Mouse (Mus musculus): ENCODE results near the gene Evc2. TPM values are rescaled to one million over a fixed set of nuclear protein-coding genes. Genes with fewer than 3 reads are reported as not detected.

Gene Evc2
- 1 to 10 TPM; 8.8 to 9.9 TPM for total RNA-seq (2021)
- long read RNA-seq, experiment 1, full-length matches to known transcripts, result 3 of 16 reads
- long read RNA-seq, experiment 1, partial matches to known transcripts, result 3 of 16 reads
- long read RNA-seq, experiment 1, other reads (novel, unspliced or antisense), result 10 of 16 reads
- long read RNA-seq, experiment 2, partial matches to known transcripts, result 3 of 14 reads
- long read RNA-seq, experiment 2, other reads (novel, unspliced or antisense), result 11 of 14 reads

DNA sequence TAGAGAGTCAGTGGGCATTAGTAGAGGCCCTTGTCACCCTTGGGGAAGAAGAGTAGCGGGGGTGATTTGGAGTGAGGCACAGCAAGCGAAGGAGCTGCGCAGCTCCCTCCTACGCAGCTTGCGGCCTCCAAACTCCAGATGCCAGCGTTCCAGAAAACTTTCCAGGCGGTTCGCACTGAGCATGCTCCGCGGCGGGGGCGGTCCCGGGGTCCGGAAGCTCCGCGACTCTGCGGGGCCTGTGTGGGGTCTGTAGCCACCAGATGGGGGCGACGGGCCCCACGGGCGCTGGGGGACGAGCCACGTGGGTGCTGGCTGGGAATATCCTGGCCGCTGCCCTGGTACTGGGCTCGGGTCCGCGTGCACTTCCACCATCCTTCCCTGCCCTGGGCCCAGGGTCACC lies at the start of gene Evc2:
Evc2 (plus strand) TSS at position 212 of the 400 bp plus-strand sequence.
- DNase-seq (ENCODE audit: low spot score), result peak; percentile 64

DNA sequence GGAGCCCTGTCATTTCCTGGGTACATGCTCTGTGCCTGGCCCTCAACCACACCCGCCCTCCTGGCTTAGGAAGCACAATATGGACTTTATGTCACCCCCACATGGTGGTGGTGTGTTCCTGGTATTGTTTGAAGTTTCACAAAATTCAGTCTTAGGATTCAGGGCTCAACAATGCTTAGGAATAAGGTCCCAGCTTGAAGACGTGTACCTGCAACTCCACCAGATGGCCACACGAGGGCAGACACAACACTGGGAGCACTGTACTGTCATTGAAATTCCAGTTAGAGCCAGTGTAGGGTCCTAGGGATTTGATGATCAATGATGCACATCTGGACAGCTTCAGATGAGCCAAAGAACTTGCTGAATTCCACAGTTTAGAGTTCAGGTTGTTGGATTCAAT lies 49.1 kb upstream of the Evc2 start:
- peak; percentile 16 for DNase-seq (ENCODE audit: low spot score)

DNA sequence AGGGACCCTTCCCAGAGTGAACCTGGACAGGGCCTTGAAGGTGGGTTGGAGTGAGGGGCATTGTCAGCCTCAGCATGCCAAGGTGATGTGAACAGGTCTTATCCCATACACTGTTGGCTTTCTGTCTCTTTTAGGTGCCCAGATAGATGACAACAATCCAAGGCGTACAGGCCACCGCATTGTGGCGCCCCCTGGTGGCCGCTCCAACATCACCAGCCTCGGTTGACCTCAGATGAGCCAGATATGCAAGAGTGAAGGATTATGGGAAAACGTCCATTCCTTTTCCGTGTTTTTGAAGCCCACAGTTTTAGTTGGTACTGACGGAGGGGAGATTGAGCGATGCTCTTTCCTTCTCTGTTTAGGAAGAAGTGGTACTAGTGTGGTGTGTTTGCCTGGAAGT lies 47.3 kb upstream of the Evc2 start:
- no peak for DNase-seq (ENCODE audit: low spot score)

DNA sequence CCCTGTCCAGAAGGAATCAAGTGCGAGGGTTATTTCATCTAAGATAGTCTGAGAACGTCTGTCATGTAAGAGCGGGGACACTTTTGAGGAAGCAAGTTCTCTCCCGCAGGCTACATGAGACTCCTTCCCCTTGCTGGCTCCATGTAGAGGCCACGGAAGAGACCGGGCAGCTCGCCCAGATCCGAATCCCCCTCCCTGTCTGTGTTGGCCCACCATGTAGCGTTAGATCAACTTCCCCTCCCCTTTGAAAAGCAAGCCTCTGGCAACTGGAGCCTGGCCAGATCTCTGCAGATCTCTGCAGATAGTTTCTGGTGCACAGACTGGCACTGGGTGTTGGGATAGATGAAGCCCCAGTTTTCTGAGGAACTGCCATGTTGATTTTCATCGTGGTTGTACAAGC lies 41.6 kb upstream of the Evc2 start:
- DNase-seq (ENCODE audit: low spot score), result no peak

DNA sequence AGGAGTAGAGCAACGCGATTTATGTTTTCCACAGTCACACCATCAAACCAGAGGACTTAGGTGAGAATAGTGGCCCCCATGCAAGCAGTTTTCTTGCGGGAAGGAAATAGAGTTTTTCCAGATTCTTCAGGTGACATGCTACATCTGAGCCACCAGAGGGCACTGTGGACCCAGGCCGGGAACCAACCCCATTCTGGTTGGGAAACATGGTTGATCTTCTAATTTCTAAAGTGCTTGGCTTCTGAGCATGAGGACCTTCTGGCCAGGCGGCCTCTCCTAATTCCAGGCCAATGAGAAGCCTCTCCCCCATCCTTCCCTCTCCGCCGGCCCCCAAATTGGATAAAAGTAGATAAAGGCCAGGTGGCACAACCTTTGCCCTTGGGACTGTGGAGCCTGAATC lies 39.9 kb upstream of the Evc2 start:
- peak; percentile 11 for DNase-seq (ENCODE audit: low spot score)

DNA sequence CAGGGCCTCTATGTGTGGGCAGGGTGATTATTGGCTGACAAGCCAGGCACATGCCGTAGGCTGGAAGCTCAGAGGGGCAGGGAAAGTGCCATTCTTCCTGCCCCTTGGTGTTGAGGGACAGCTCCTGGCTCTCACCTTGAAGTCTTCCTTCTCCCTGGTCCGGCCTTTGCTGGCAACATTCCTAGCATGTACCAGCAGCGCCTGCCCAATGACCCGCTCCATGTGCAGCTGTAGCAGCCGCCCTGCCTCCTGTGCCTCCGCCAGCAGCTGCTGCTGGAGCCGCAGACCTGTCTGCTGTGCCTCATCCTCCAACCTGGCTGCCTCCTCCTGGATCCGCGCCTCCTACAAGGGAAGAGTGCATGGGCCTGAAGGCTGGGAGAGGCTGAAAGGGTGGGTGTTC lies 28.3 kb upstream of the Evc2 start:
- no peak for DNase-seq (ENCODE audit: low spot score)

DNA sequence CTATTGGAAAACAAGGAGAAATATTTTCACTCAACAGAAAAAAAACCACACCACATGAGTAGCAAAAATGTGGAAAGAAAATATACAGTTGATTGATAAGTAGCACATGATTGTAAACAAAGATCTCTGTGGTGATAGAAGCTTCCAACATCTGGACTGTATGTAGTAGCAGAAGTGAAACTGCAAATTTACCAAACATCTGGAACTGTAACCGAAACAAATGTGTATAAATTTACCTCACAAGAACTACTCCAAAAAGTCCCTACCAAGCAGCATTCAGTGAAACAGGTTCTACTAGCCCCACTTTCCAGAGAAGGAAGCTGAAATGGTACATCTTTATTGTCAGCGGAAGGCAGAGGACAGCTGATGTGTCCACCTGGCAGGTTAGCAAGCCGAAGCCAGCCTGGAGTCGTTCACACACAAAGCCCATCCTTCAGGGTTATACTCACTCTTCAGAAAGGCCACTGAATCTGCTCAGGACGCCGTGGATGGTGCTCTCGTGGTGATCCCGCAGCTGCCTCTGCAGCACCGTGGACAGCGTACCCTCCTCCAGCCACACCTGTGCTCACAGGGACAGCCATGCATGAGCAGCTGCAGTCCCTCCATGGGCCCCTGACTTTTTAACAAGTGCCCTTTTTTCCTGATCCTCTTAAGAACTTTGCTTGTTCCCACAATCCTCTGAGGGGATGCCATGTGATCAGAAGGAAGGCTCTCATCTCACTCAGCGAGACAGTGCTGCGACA lies 25.1 kb upstream of the Evc2 start:
- no peak for DNase-seq (ENCODE audit: low spot score)

DNA sequence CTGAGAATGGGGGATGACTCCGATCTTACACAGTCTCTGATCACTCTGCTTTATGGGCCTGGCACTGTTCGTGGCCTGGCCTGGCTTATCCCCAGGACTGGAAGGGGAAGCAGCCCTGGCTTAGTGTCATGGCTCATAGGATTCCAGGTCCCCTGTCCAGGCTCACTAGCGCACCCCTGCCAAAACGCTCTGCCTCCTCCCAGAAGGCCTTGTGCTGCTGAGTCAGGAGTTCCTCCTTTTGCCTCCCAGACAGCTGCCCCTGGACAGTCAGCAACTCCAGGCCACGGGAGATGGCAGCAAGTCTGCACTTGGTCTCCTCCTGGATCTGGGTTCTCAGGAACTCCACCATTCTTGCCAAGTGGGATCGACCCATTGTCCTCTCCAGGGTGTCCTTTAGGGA lies 19.6 kb upstream of the Evc2 start:
- peak; percentile 56 for DNase-seq (ENCODE audit: low spot score)

DNA sequence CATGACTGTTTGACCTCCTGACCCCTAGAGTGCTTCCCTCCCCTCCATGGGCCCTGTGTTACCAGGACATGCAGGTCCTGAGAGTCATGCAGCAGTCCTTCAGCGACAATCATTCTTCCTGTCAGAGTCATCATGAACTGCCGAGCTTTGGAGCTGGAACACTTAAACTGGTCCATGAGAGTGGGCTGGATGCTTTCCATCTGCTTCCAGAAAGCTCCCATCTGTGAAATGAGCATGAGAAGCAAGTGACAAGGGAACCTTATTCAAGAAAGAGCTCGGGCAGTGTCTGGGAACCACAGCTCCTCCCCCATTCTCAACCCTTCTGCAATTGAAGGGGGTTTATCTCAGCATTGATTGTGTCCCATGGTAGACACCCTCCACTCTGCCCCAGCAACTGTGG lies 18.1 kb upstream of the Evc2 start:
- no peak for DNase-seq (ENCODE audit: low spot score)

DNA sequence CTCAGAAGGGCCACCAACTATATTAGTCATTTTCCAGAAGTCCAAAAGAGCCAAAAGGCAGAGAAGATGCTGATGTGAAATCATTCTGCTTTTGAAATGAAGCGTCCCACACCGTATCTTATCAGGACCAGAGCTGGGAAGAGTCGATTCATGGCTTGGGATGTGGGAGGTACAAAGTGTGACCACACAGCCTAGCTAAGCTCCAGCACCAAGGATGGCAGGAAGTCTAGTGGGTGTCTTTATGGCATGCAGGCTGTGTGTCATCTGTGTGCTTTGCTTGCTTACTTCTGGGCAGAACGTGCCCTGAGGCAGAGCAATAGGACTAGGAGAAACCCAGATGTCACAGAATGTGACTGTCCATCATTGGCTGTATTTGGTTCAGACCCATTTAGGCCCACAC lies 17.5 kb upstream of the Evc2 start:
- no peak for DNase-seq (ENCODE audit: low spot score)

DNA sequence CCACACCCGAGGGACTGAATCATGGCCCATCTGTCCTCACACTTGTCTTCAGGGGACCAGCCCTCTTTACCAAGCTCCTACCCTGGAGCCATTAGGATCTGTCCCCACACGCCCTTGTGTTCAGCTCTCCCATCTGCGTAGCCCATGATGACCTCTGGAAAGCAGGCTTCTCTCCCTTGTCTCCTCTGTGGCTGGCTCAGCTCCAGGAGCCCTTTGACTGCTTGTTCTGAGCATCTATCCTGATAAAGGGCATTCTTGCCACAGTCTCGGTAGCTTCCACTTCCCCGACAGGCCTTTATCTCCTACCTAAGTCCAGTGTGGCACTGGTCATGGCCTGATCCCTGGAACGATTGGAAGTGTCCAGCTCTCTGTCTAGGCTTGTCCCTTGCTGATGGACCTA lies 11.6 kb upstream of the Evc2 start:
- no peak for DNase-seq (ENCODE audit: low spot score)

DNA sequence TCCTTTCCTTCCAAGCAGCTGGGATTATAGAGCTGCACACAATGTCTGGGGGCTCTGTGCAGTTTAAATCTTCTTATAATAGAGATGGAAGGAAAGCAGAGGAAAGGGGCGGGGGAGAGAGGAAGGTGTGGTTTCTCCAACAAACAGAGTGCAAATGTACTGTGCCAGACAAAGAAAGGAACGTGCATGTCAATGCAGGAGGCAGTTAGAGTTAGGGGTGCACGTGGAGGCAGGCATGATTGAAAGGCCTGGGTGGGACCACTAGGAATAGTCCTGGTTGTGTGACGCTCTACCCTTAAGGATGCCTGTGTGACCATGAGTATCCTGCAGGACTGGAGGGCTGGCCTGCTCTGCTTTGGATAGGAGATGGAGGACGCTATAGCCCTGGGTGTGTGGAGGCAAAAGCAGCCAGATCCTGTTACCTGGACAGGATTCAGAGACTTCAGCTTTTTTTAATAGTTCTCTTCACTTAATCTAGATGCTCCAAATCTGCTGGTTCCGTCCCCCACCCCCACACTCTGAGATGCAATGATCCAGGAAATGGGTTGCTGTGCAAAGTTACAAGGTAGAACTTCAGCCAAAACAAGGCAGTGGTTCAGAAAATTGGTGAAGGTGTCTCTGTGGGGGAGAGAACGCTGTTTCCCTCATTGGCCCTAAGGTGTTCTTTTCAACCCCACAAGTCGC lies 7.7 kb upstream of the Evc2 start:
- DNase-seq (ENCODE audit: low spot score), result no peak

DNA sequence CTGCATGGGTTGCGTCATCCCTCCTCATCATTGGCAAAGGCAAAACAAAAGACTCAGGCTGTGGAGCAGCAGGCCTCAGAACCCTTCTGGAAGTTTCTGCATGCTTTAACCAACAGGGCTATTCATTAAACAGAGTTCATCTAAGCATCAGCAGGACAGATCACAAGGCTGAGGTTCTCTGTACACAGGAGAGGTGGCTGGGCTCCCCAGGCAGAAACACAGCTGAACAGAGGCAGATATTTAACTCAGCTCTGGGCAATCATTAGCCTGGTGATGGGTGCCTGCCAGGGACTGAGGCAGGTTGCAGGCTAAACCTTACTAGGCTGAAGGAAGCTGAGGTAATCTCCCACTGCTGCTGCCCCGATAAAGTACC lies 7.2 kb upstream of the Evc2 start:
- DNase-seq (ENCODE audit: low spot score), result no peak

DNA sequence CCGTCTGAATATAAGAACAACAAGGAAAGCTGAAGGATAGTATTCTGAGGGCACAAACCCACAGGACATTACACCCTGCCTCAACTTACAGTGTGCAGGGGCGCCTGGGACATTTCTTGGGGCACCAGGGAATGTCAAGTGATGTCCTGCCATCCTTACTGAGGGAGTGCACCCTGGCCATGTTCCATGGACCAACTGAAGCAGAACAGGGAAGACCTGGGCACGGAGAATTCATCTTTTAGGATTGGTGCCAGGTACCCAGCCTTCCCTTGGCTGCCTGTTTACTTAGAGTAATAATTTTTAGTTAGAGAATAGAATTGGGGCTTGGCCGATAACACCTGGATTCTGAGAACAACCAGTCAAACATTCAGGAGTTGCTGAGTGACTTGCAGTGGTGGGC lies 6.2 kb upstream of the Evc2 start:
- no peak for DNase-seq (ENCODE audit: low spot score)

DNA sequence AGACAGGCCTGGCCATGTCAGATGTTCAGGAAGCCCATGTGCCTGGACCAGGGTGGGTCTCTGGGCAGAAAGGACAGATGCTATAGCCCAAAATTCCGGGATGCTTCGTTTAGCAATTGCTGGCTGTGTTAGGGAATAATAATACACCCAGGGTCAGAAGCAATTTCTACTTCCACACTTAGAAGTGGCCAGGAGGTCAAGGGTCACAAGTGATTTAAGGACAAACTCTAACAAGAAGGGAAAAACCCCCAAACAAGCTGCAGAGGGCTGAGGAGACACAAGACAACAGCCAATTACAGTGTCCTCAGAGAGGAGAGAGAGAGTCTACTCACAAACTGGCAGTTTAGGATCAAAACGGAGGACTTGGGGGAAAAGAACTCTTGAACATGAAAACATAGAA lies 3.2 kb upstream of the Evc2 start:
- no peak for DNase-seq (ENCODE audit: low spot score)

DNA sequence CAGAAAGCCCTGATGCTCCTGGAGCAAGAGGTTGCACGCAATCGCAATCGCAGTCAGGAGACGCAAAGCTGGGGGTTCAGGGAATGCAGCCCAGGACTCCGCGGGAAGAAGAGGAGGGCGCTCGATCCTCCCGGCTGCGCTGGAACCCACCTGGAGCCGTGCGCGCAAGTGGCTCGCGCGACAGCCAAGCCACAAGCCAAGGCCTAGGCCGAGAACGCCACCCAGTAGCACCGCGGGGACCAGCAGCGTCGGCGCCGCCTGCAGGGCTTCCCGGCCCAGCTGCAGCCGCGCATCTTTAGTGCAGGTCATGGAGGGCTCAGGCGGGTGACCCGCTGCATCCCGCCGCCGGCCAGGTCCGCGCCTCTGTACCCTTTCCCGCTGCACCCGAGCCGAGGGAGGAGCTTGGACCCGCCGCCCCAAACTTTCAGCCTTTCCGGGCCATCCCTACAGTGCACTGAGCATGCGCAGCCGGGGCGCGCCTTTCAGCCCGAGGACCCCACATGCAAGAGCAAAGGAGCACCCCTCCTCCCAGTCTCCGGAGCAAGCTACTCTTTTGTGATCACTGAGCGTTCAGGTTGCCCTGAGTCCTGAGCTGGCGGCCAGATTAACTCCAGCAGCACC lies 1.7 kb upstream of the Evc2 start, which contains the start of gene Evc:
Evc (minus strand) TSS at position 410 of the 621 bp plus-strand sequence.
- peak; percentile 61 for DNase-seq (ENCODE audit: low spot score)

DNA sequence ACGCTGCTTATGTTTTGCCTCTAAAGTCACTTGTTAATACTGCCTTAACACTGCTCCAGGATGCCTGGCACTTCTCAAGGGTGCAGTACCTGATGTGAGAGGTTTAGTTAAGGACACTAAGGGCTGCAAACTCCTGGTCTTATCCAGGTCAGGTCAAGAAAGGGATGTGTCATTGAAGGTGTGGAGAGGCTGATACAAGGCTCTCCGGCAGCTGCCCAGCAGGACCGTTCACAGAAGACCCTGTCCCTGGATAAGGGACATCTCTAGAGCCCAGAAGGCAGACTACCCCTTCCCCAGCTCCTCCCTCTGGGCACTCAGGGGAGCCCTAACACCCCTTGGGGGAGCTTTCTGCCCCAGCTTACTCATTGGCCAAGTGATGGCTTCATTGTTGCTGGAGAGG lies 603 bp upstream of the Evc2 start:
- DNase-seq (ENCODE audit: low spot score), result no peak

DNA sequence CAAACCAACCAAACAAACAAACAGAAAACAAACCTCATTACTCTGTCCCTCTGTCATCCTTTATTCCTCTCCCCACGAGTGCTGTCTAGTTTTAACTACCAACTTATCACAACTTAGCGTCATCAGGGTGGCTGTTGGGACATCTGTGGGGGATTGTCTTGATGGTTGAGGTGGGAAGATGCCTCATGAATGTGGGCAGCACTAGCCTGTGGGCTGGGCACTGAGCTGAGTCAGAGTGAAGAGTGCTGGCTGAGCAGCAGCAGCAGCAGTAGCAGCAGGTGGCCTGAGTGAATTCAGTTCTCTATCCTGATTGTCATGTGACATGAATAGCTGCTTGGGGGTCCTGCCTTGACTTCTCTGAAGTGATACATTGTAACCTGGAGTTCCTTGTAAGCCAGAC lies 5.7 kb downstream of the Evc2 start:
- DNase-seq (ENCODE audit: low spot score), result no peak

DNA sequence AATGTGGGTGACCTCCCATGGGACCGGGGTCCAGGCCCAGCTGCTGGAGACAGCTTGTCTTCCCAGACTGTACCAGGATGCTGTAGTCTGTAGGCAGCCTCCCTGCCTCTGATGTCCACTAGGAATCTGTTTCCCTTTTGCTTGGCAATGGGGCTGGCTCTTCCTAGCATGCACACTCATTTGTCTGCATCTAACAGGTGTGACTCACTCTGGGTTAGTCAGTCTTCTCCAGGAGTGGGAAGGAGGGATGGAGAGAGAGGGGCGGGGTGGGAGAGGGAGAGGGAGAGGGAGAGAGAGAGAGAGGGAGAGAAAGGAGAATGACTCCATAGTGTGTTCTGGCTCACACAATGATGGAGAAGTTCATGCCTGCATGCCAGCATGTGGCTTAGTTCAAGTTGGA lies 13.5 kb downstream of the Evc2 start:
- no peak for DNase-seq (ENCODE audit: low spot score)

DNA sequence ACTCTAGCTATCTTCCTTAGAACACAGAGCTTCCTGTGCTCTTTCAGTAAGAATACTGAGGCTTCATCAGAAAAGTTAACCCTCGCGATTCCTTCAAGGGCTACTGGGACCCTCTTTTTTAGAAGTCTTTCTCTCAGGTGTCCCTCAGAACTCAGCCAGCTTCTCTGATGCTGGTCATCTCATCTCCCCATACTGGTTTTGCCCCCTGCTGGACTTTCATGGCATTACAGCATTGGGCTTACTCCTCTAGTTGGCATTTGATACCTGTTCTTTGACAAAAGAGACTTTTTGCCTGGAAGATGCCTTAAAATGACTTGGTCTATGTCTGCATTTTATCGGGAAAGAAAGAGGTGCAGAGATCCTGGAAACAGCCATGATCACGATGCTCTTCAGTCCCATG lies 16.1 kb downstream of the Evc2 start:
- DNase-seq (ENCODE audit: low spot score), result peak; percentile 68

DNA sequence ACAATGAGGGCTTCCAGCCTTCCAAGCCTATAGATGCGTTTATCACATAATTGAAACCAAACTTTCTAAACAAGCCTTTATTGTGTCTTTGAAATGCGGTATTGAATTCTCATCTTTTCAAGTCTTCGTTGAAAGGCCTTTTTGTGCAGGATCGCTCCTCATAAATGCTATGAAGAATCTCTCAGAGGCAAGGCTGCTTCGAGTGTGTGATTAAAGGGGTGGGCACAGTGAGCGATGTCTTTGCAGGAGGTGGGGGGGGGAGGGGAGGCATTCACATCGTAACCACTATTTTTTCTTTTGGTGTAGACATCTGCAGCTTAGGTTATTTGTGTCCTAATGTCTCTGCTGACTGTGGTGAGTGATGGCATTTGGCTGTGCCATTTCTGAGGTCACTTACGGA lies 17.7 kb downstream of the Evc2 start:
- no peak for DNase-seq (ENCODE audit: low spot score)

DNA sequence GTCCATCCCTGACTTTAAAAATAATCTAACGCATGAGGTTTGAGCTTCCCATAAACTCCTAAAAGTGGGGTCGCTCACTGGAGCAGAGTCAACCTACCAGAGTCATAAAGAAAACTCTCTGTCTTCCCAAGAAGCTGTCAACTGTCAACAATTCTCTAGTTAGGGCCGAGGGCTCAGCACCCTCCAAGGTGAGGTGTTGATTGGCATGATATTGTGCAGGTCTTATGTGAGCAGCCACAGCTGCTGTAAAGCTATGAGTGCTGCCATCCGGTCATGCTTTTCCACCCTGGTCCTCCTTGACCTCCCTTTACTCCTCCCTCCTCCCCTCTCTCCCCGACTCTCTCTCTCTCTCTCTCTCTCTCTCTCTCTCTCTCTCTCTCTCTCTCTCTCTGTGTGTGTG lies 24.3 kb downstream of the Evc2 start:
- DNase-seq (ENCODE audit: low spot score), result no peak
